Mouse (Mus musculus): Measurements from ENCODE around the gene Tmeff2. TPM values are rescaled to one million over a fixed set of nuclear protein-coding genes. Genes with fewer than 3 reads are reported as not detected.

Tmeff2 gene
- polyA plus RNA-seq, 1 experiment from 2014 or later, result 3.0 TPM

- DNase-seq (ENCODE audit: low spot score) (peak; percentile 80), ATAC-seq (peak; percentile 97)
- 0% methylated on average over 27 of the region's 37 CpGs for WGBS
- Histone ChIP-seq H3K4me3 (ENCODE audit: low read depth, low read length) (peak overlapping the region; percentile 46), H3K27me3 (replicated peaks; ENCODE audit: insufficient read depth, low read length) (peaks cover 23% of the 10 kb centered on the region), H3K27ac (ENCODE audit: low read length) (no peak overlapping the region), H3K9ac (replicated peaks; ENCODE audit: low read depth) (no peak overlapping the region), H3K36me3 (ENCODE audit: insufficient read depth, low read length) (no peaks in the 10 kb centered on the region), H3K9me3 (ENCODE audit: low read length) (no peaks in the 10 kb centered on the region), H3K4me2 (replicated peaks; ENCODE audit: low read depth, low read length) (peak overlapping the region; percentile 79), H3K4me1 (ENCODE audit: insufficient read depth, low read depth, low read length) (peaks cover 12% of the 10 kb centered on the region)
- no peak for TF ChIP-seq EP300 (IDR thresholded peaks at IDR 0.05)
- peak; percentile 57 for TF ChIP-seq CTCF (IDR thresholded peaks at IDR 0.05)
Observed at GRCm38 (mm10) chr1:50927077-50927611, 26.7 kb downstream of the Tmeff2 start.

GRCm38 (mm10) chr1:50927679-50928187 is 27.3 kb downstream of the Tmeff2 start:
- Histone ChIP-seq H3K9me3 (ENCODE audit: low read length) (no peaks in the 10 kb centered on the region), H3K4me3 (ENCODE audit: low read depth, low read length) (peak overlapping the region; percentile 46), H3K27ac (ENCODE audit: low read length) (no peak overlapping the region), H3K36me3 (ENCODE audit: insufficient read depth, low read length) (no peaks in the 10 kb centered on the region), H3K9ac (replicated peaks; ENCODE audit: low read depth) (no peak overlapping the region), H3K4me1 (ENCODE audit: insufficient read depth, low read depth, low read length) (peaks cover 12% of the 10 kb centered on the region), H3K27me3 (replicated peaks; ENCODE audit: insufficient read depth, low read length) (peaks cover 23% of the 10 kb centered on the region), H3K4me2 (replicated peaks; ENCODE audit: low read depth, low read length) (peak overlapping the region; percentile 79)
- under 1% methylated on average over 35 of the region's 35 CpGs for WGBS
- peak; percentile 54 for ATAC-seq
- DNase-seq (ENCODE audit: low spot score), result peak; percentile 7
- TF ChIP-seq CTCF (IDR thresholded peaks at IDR 0.05), result no peak
- no peak for TF ChIP-seq EP300 (IDR thresholded peaks at IDR 0.05)

GRCm38 (mm10) chr1:50928776-50929175 is 28.3 kb downstream of the Tmeff2 start:
- ATAC-seq (no peak), DNase-seq (ENCODE audit: low spot score) (no peak)
- H3K36me3 ChIP-seq (ENCODE audit: insufficient read depth, low read length), result no peaks in the 10 kb centered on the region
- no peak overlapping the region for H3K4me2 ChIP-seq (replicated peaks; ENCODE audit: low read depth, low read length)
- H3K27ac ChIP-seq (ENCODE audit: low read length), result no peak overlapping the region
- 25% methylated on average over 3 of the region's 3 CpGs for WGBS
- peaks cover 12% of the 10 kb centered on the region for H3K4me1 ChIP-seq (ENCODE audit: insufficient read depth, low read depth, low read length)
- H3K9me3 ChIP-seq (ENCODE audit: low read length), result no peaks in the 10 kb centered on the region
- H3K4me3 ChIP-seq (ENCODE audit: low read depth, low read length), result no peak overlapping the region
- no peak overlapping the region for H3K9ac ChIP-seq (replicated peaks; ENCODE audit: low read depth)
- TF ChIP-seq EP300 (IDR thresholded peaks at IDR 0.05) (no peak), CTCF (IDR thresholded peaks at IDR 0.05) (no peak)
- H3K27me3 ChIP-seq (replicated peaks; ENCODE audit: insufficient read depth, low read length), result peaks cover 23% of the 10 kb centered on the region

- no peaks in the 10 kb centered on the region for H3K9me3 ChIP-seq (ENCODE audit: low read length)
- no peak overlapping the region for H3K4me2 ChIP-seq (replicated peaks; ENCODE audit: low read depth, low read length)
- ATAC-seq (no peak), DNase-seq (ENCODE audit: low spot score) (no peak)
- H3K4me3 ChIP-seq (ENCODE audit: low read depth, low read length), result no peak overlapping the region
- H3K9ac ChIP-seq (replicated peaks; ENCODE audit: low read depth), result no peak overlapping the region
- 56% methylated on average over 2 of the region's 2 CpGs for WGBS
- TF ChIP-seq CTCF (IDR thresholded peaks at IDR 0.05) (no peak), EP300 (IDR thresholded peaks at IDR 0.05) (no peak)
- H3K36me3 ChIP-seq (ENCODE audit: insufficient read depth, low read length), result no peaks in the 10 kb centered on the region
- no peaks in the 10 kb centered on the region for H3K4me1 ChIP-seq (ENCODE audit: insufficient read depth, low read depth, low read length)
- H3K27ac ChIP-seq (ENCODE audit: low read length), result no peak overlapping the region
- H3K27me3 ChIP-seq (replicated peaks; ENCODE audit: insufficient read depth, low read length), result no peaks in the 10 kb centered on the region
Observed at GRCm38 (mm10) chr1:50935076-50935475, 34.6 kb downstream of the Tmeff2 start.

GRCm38 (mm10) chr1:50935484-50935883 is 35.0 kb downstream of the Tmeff2 start:
- WGBS, result 52% methylated on average over 2 of the region's 2 CpGs
- ATAC-seq (no peak), DNase-seq (ENCODE audit: low spot score) (no peak)
- no peaks in the 10 kb centered on the region for H3K4me1 ChIP-seq (ENCODE audit: insufficient read depth, low read depth, low read length)
- no peak overlapping the region for H3K4me3 ChIP-seq (ENCODE audit: low read depth, low read length)
- no peaks in the 10 kb centered on the region for H3K9me3 ChIP-seq (ENCODE audit: low read length)
- TF ChIP-seq EP300 (IDR thresholded peaks at IDR 0.05), result no peak
- no peak for TF ChIP-seq CTCF (IDR thresholded peaks at IDR 0.05)
- H3K36me3 ChIP-seq (ENCODE audit: insufficient read depth, low read length), result no peaks in the 10 kb centered on the region
- no peak overlapping the region for H3K9ac ChIP-seq (replicated peaks; ENCODE audit: low read depth)
- H3K27me3 ChIP-seq (replicated peaks; ENCODE audit: insufficient read depth, low read length), result no peaks in the 10 kb centered on the region
- H3K27ac ChIP-seq (ENCODE audit: low read length), result no peak overlapping the region
- H3K4me2 ChIP-seq (replicated peaks; ENCODE audit: low read depth, low read length), result no peak overlapping the region

GRCm38 (mm10) chr1:50940131-50941039 is 39.9 kb downstream of the Tmeff2 start:
- Histone ChIP-seq H3K27me3 (replicated peaks; ENCODE audit: insufficient read depth, low read length) (no peaks in the 10 kb centered on the region), H3K4me3 (ENCODE audit: low read depth, low read length) (no peak overlapping the region), H3K4me2 (replicated peaks; ENCODE audit: low read depth, low read length) (no peak overlapping the region), H3K9me3 (ENCODE audit: low read length) (no peaks in the 10 kb centered on the region), H3K4me1 (ENCODE audit: insufficient read depth, low read depth, low read length) (no peaks in the 10 kb centered on the region), H3K36me3 (ENCODE audit: insufficient read depth, low read length) (no peaks in the 10 kb centered on the region), H3K27ac (ENCODE audit: low read length) (no peak overlapping the region), H3K9ac (replicated peaks; ENCODE audit: low read depth) (no peak overlapping the region)
- TF ChIP-seq EP300 (IDR thresholded peaks at IDR 0.05) (no peak), CTCF (IDR thresholded peaks at IDR 0.05) (no peak)
- WGBS, result 74% methylated on average over 7 of the region's 7 CpGs
- DNase-seq (ENCODE audit: low spot score) (peak; percentile 6), ATAC-seq (no peak)
